Mouse (Mus musculus) spleen, postnatal 36 days (tissue): ENCODE measurements around the gene Pfkfb3.

Experiments
- DNase-seq, 2 experiments: peaks; one replicate each; pipeline ENCODE4 v3.0.0; 2022; ENCODE audit warnings: low spot score in 2 of 2, mixed read lengths in 1 of 2

Gene Pfkfb3

DNA sequence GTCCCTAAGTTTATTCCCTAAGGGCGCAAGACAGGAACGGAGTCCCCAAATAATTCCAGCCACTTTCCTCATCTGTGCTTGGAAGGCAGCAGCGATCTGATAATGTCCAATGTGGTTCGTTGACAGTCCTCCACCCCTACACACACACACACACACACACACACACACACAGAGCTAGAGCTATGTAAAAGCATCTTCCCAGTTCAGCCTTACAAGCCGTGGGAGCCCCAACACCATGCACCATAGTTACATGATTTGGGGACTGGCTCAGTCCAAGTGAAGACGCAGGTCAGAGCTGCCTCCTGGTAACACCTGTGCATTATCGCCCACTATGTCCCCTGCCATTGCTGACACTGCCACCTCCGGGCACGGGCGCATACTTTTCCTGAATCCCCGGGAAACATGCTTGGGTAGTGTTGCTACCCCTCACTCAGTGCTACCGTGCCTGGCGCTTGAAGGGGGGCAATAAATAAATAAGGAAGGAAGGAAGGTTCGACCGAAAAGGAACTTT is 51.6 kb downstream of the Pfkfb3 start:
- no peak for DNase-seq

GRCm38 (mm10) chr2:11501301-11502254 is 52.3 kb downstream of the Pfkfb3 start:
- DNase-seq = peak; percentile 86 to 87

- no peak for DNase-seq
Observed at GRCm38 (mm10) chr2:11500666-11501065, 53.2 kb downstream of the Pfkfb3 start.

GRCm38 (mm10) chr2:11496601-11497031 is 57.3 kb downstream of the Pfkfb3 start:
- peak in 1 of 2 experiments; percentile 31 for DNase-seq

DNA sequence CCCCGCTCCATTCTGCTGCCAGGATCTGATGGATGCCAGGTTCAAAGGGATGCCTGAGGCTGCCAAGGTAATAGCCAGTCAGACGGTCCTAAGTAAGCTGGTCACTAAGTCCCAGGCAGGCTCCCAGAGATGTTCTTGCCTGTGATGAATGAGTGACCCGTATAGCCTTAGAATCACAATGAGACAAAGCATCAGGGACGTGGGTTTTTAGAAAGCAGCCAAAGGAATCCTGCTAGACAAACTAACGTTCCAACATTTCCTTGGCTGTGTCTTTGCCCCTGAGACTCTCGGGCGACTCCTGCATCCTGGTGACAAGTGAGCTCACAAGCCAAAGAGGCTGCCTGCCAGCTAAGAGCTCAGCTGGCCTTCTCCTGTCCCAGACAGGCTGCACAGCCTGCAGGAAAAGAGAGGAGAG is 59.0 kb downstream of the Pfkfb3 start:
- DNase-seq = no peak

DNA sequence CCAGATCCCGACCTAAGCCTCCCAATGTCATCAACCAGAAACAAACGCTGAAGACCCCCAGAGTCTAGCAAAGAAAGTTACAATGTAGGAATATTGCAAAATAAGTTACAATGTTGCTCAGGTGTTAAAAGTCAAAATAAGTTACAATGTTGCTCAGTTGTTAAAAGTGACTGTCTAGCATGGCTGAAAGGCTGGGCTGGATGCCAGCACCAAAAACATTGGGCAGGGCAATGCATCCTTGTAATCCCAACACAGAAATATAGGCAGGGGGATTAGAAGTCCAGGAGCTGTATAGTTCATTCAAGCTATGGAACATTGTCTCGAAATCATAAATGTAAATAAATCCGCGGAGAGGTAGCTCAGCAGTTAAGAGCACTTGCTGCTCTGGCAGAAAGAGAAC is 61.0 kb downstream of the Pfkfb3 start:
- DNase-seq = no peak

DNA sequence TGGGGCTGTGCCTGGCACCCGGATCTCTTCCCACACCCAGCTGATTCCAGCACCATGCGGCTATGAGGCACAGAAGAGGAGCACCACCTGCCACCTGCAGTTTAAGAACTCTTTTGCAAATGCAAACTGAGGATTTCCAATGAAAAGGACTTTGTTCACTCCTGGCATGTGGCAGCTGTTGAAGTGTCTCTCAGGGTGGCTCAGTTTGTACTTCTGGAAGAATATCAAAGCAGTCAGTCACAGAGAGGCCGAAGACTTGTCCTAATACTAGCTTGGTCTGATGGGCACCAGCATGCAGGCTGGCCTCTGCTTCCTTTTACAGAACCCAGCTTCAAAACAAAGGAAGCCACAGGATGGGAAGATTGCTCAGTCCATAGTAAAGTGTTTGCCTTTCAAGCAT is 62.4 kb downstream of the Pfkfb3 start:
- DNase-seq = no peak

DNA sequence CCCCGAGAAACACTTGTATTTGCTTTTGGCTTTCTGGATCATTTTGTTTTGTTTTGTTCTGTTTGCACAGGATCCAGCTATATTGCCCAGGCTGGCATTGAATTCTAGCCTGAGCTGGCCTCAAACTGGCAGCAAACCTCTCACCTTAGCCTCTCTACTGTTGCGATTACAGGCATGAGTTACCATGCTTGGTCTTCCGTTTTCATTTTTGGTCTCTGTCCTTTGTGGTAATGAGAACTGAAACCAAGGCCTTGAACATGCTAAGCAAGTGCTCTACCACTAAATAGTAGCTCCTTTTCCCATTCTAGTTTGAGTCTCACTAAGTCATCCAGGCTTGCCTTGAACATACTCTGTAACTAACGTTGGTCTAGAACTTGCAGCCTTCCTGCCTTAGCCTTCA is 63.3 kb downstream of the Pfkfb3 start:
- DNase-seq = peak; percentile 69 to 71

DNA sequence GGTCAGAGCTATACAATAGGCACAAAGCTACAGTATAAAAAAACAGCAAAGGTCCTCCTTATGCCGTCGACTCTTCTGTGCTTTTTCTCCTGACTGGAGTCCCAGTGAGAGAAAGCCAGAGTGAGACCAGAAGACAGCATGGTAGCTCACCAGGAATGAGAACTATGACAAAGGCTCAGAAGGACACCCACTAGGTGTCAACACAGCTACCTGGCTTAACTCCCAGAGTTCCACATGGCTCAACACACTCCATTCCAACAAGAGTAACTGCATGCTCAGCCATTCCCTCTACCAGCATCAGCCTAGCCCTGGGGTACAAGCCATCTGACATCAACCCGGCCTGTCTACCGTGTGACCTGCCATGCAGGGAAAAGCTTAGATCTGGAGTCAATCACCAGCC is 70.7 kb downstream of the Pfkfb3 start:
- no peak for DNase-seq

- no peak for DNase-seq
Observed at GRCm38 (mm10) chr2:11482364-11482763, 71.5 kb downstream of the Pfkfb3 start.

DNA sequence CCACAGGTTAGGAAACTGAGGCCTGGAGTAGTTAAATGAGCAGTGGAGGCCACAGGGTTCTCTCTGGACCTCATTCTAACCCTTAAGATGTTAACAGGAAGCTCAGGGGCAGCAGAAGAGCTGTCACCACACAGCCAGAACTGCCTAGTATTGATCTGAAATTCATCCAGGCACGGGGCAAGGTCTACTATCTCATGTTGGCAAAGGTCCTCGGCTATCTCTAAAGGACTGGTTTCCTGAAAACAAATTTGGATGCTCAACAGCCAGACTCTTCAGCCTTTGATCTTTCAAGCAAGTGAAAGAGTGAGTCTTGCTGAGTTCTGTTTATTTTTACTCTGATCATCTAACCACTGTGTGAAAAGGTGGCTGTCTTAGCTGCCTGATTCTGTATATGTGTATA is 74.9 kb downstream of the Pfkfb3 start:
- no peak for DNase-seq

GRCm38 (mm10) chr2:11475316-11475715 is 78.6 kb downstream of the Pfkfb3 start:
- no peak for DNase-seq

DNA sequence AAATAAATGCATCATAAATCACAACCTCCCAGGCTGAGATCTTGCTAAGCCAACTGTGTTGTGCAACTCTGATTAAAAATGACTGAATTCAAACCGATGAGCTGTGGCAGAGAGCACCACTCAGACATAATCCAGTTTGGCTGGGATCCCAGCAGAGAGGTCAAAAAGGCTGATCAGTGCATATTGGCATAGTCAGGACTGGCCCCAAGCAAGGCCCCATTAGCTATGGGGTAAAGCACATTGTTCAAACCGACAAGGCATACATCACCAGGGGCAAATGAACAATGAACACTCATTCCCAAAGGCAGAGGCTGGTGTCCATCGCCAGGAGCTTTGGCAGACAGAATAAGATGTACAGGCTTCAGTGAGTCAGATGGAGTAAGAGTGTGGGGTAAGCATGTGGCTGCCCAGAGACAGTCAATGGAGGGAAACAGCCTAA is 89.2 kb downstream of the Pfkfb3 start:
- no peak for DNase-seq

DNA sequence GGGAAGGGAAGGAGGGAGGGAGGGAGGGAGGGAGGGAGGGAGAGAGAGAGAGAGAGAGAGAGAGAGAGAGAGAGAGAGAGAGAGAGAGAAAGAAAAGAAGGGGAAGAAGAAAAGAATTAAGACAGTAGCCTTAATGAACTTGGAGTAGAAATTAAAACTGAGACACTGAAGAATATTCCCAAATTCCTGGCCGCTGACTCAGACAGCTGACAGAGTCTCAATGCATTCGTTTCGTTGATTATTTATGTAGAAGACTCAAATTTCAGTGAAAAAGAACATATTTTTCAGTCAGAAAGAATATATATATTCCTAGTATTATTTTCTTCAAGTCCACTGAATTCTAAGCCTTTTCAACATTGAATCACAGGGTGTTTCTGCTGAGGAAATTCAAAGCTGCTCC is 92.9 kb downstream of the Pfkfb3 start:
- no peak for DNase-seq

- no peak for DNase-seq
Observed at GRCm38 (mm10) chr2:11458494-11458893, 95.4 kb downstream of the Pfkfb3 start.

GRCm38 (mm10) chr2:11457904-11458303 is 96.0 kb downstream of the Pfkfb3 start:
- no peak for DNase-seq

DNA sequence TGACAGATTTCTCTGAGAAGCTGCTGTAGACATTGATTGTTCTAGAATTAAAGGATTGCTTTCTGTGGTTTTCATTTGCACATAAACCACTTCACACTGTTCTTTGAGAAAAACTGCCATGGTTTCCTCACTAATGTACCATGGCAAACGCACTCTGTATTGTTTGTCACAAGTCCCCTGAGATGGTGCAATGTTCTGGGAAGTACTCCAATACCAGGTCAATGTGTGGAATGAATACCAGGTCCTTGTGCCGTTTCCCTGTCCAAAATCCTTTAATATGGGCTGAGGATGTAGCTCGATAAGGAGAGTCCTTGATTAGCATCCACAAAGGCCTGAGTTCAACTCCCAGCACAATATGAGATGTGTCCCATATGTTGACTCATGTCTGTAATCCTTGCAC is 105.2 kb downstream of the Pfkfb3 start:
- no peak for DNase-seq

DNA sequence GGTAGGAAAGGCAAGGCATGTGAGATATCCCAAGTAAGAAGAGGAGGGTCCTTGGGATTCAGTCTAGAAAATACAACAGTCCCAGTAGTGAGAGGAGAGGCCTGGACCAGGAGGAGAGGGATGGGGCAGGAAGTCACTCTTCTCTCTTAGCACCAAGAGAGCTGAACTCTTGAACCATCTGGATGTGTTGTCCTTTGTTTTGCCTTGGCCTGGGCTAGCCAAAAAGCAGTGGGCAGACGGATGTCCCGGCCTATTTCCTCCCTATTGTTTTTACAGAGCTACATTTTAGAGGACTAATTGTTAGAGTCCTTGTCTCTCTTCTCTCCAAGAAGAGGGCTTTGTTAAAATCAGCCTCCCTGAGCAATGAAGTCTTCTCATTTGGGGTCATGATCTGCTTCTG is 106.0 kb downstream of the Pfkfb3 start:
- DNase-seq = no peak

- no peak for DNase-seq
Observed at GRCm38 (mm10) chr2:11445722-11446121, 108.2 kb downstream of the Pfkfb3 start.

GRCm38 (mm10) chr2:11441864-11442263 is 112.0 kb downstream of the Pfkfb3 start:
- peak in 1 of 2 experiments; percentile 8 for DNase-seq

DNA sequence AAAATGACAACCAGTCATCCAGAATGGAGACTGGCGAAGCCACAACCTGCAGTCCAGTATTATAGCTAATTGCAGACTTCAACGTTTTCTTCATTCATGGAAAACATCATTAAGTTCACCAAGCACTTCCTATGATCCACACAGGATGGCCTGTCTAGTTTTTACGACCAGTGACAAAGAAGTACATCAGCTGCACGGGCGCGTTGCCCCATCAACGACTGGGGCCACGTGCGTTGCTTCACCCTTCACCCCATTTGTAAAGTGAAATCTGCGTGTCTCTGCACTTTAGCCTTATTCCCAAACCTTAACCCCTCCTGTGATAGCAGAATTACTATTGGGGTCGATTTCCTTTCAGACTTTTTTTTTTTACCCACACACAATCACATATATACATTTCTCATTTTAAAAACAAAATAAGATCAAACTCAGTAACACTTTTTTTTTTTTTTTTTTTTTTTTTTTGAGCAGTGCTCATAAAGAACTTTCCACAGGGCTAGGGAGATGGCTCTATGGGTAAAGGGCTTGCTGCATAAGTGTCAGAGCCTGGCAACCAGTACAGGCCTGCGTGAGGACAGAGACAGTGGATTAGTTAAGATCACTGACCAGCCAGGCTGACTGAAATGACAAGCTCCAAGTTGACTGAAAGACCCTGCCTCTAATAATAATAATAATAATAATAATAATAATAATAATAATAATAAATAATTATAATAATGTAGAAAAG is 115.5 kb downstream of the Pfkfb3 start:
- DNase-seq = no peak

DNA sequence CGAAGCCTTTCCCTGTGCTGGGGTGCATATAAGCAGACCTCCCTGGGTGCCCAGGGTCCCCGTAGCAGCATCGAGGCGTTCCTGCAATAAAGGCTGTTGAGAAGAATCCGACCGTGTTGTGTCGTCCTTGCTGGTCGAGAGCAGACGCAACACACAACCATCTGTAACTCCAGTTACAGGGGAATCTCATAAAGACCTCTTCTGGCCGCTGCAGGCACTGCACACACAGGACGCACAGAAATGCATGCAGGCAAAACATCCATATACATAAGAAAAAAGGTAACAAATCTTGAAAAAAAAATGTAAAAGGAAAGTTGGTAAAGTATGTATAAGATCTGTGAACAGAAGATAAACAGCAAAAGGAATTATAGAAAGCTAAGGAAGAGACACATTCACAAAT is 117.5 kb downstream of the Pfkfb3 start:
- DNase-seq = no peak

- no peak for DNase-seq
Observed at GRCm38 (mm10) chr2:11433353-11433752, 120.5 kb downstream of the Pfkfb3 start.
